ENCODE assay signal across 23 mouse cellular contexts in genomic region chr8:48380035-48380434, GRCm38 (mm10).
A peak's percentile ranks its signal among the peaks of the same experiment; 100 is the strongest.
DNase-seq lines count a peak whose midpoint lies in the region; ATAC-seq and TF ChIP-seq lines count a peak whose summit lies in the region.
"Had no signal": no experiment of that assay in that cellular context is flagged by ENCODE, and none has a peak within 500 bp of the region (broad histone marks: within the 10 kb centered on the region; RNA-seq: fewer than 3 reads in every experiment).

No protein-coding gene starts in this region.

- 49% methylated on average over 12 of the region's 12 CpGs for WGBS in heart, embryonic 16.5 days

- intact Hi-C loops in gastrocnemius, adult 2 months (cut with DNase I), result no loop called here
- intact Hi-C loops in gastrocnemius, postnatal 14 days (cut with DNase I; ENCODE audit: low total_unique reads), result no loop called here

- H3K4me2 ChIP-seq in heart, embryonic 16.5 days (ENCODE audit: low read depth, low read length), result peak overlapping the region; percentile 51
- H3K4me2 ChIP-seq: limb, embryonic 15.5 days; liver, embryonic 15.5 days; midbrain, embryonic 13.5 days; neural tube, embryonic 13.5 days had no signal

- peak overlapping the region; percentile 39; the same call in 1 of the 2 replicates for H3K9ac ChIP-seq in heart, embryonic 16.5 days (ENCODE audit: low read length)
- H3K9ac ChIP-seq: forebrain, postnatal 0 days; limb, embryonic 15.5 days; liver, embryonic 15.5 days; midbrain, embryonic 13.5 days; neural tube, embryonic 13.5 days had no signal

- H3K4me3 ChIP-seq in gastrocnemius, adult 2 months, result peak overlapping the region; percentile 55
- peak overlapping the region; percentile 15; the same call in 1 of the 2 replicates for H3K4me3 ChIP-seq in heart, embryonic 16.5 days (ENCODE audit: low read length)
- H3K4me3 ChIP-seq: hindbrain, embryonic 10.5 days; limb, embryonic 15.5 days; liver, embryonic 15.5 days; midbrain, embryonic 13.5 days; neural tube, embryonic 13.5 days had no signal

- no peaks in the 10 kb centered on the region for H3K27me3 ChIP-seq in heart, embryonic 16.5 days (ENCODE audit: control insufficient read depth, insufficient read depth, low read length)
- H3K27me3 ChIP-seq: limb, embryonic 15.5 days; liver, embryonic 15.5 days; midbrain, embryonic 13.5 days; neural tube, embryonic 13.5 days had no signal

- H3K36me3 ChIP-seq in heart, embryonic 16.5 days (ENCODE audit: control insufficient read depth, insufficient read depth), result no peaks in the 10 kb centered on the region
- H3K36me3 ChIP-seq: G1E; hindbrain, embryonic 10.5 days; limb, embryonic 15.5 days; liver, embryonic 15.5 days; midbrain, embryonic 13.5 days; neural tube, embryonic 13.5 days had no signal

- H3K9me3 ChIP-seq in heart, embryonic 16.5 days (replicated peaks; ENCODE audit: control insufficient read depth, low read length), result no peaks in the 10 kb centered on the region
- H3K9me3 ChIP-seq: hindbrain, embryonic 10.5 days; limb, embryonic 15.5 days; liver, embryonic 15.5 days; midbrain, embryonic 13.5 days; neural tube, embryonic 13.5 days had no signal

- peak; percentile 22 for DNase-seq in gastrocnemius, adult 2 months
- DNase-seq in gastrocnemius, postnatal 14 days, result no peak
- peak; percentile 11 for DNase-seq in retina, postnatal 1 day
- DNase-seq in retina, embryonic 14.5 days (ENCODE audit: low spot score), result no peak
- no peak for DNase-seq in spleen, postnatal 10 days (ENCODE audit: low spot score in 2 of 2)
- DNase-seq in thymus, postnatal 25 days, result no peak
- DNase-seq: adrenal gland, postnatal 14 days; cerebellum, adult 11 months; cerebellum, postnatal 10 days; embryo, embryonic 11 days; forebrain, postnatal 0 days; gastrocnemius, postnatal 10 days; kidney, adult 11 months; right cerebral cortex, postnatal 4 days; thymus, postnatal 36 days had no signal

- H3K27ac ChIP-seq in gastrocnemius, adult 2 months, result peak overlapping the region; percentile 85
- peak overlapping the region; percentile 92 for H3K27ac ChIP-seq in heart, embryonic 16.5 days (ENCODE audit: low read length)
- H3K27ac ChIP-seq: hindbrain, embryonic 10.5 days; kidney, postnatal 0 days; limb, embryonic 15.5 days; liver, embryonic 15.5 days; midbrain, embryonic 13.5 days; neural tube, embryonic 13.5 days had no signal

- no peak for TF ChIP-seq CTCF in gastrocnemius, adult 2 months (IDR thresholded peaks at IDR 0.05)

- H3K4me1 ChIP-seq in heart, embryonic 16.5 days (ENCODE audit: control insufficient read depth, insufficient read depth, low read length), result peaks cover 18% of the 10 kb centered on the region
- H3K4me1 ChIP-seq: liver, embryonic 15.5 days had no signal

- ATAC-seq in heart, embryonic 16.5 days (replicated peaks; ENCODE audit: extremely low read depth, insufficient read depth, low FRiP score), result peak; percentile 67
- ATAC-seq: forebrain, postnatal 0 days; midbrain, embryonic 13.5 days had no signal

Comparison
In these comparisons a context has a peak if more than half of its experiments do, and no peak if none do; other contexts are left out.
1. DNase-seq: peak in gastrocnemius, adult 2 months (single experiment) and retina, postnatal 1 day (single experiment); none in gastrocnemius, postnatal 14 days (single experiment), retina, embryonic 14.5 days (single experiment), spleen, postnatal 10 days (0 of 2) and thymus, postnatal 25 days (single experiment).